Mouse (Mus musculus) forebrain, embryonic 16.5 days (tissue): ENCODE results near the gene Ccser2. TPM values are rescaled to one million over a fixed set of nuclear protein-coding genes. Genes with fewer than 3 reads are reported as not detected.
"Not testable (repeated sequence)": the region's sequence is repeated elsewhere in the genome, so short reads cannot be mapped to it uniquely, and the experiment has no call there.

Experiments used
- ATAC-seq: fragments of 200-750 bp; cut with Nextera tagmentation; 2 replicates; pipeline ENCODE4 v1.8.0; 2017; ENCODE audit warnings: mild to moderate bottlenecking, moderate library complexity
- H3K27ac ChIP-seq: fragments of 300-500 bp; sonication (generic); 2 replicates; pipeline ENCODE4 v1.5.1; 2014; ENCODE audit warnings: low read length, control low read depth
- H3K27me3 ChIP-seq: fragments of 300-500 bp; sonication (generic); replicated peaks from 2 replicates; pipeline ENCODE4 v1.6.1; 2014; ENCODE audit warnings: low read length; ENCODE audit not compliant: control insufficient read depth, insufficient read depth
- H3K36me3 ChIP-seq: fragments of 300-500 bp; sonication (generic); 2 replicates; pipeline ENCODE4 v1.6.1; 2014; ENCODE audit not compliant: control insufficient read depth, insufficient read depth
- H3K4me1 ChIP-seq: fragments of 300-500 bp; sonication (generic); replicated peaks from 2 replicates; pipeline ENCODE4 v1.6.1; 2014; ENCODE audit warnings: low read length; ENCODE audit not compliant: control insufficient read depth, insufficient read depth
- H3K4me2 ChIP-seq: fragments of 300-500 bp; sonication (generic); 2 replicates; pipeline ENCODE4 v1.6.1; 2014; ENCODE audit warnings: mild to moderate bottlenecking, low read length, control low read depth
- H3K4me3 ChIP-seq: fragments of 300-500 bp; sonication (generic); replicated peaks from 2 replicates; pipeline ENCODE4 v1.5.1; 2014; ENCODE audit warnings: mild to moderate bottlenecking, low read length, control low read depth
- H3K9ac ChIP-seq: fragments of 300-500 bp; sonication (generic); replicated peaks from 2 replicates; pipeline ENCODE4 v1.6.1; 2014; ENCODE audit warnings: low read depth, low read length, control low read depth
- H3K9me3 ChIP-seq: fragments of 300-500 bp; sonication (generic); 2 replicates; pipeline ENCODE4 v1.6.1; 2016; ENCODE audit warnings: low read length; ENCODE audit not compliant: control insufficient read depth
- WGBS: fragments of 180-500 bp; shearing (Covaris S2); extraction: QIAGEN DNeasy Blood & Tissue Kit; methylation state at CpG from one replicate; pipeline ENCODE4 v1.1.7; 2014; 5-methylcytosine and 5-hydroxymethylcytosine counted together
- polyA plus RNA-seq: library from polyadenylated mRNA; unstranded; fragments of >200 nt; fragmentation: Nextera tagmentation; extraction: Ambion mirVana; gene quantifications from 2 replicates; pipeline ENCODE4 v1.2.1, GENCODE M21; 2015

Ccser2 gene
- polyA plus RNA-seq, result 94.7 and 97.2 TPM in 2 replicates

DNA sequence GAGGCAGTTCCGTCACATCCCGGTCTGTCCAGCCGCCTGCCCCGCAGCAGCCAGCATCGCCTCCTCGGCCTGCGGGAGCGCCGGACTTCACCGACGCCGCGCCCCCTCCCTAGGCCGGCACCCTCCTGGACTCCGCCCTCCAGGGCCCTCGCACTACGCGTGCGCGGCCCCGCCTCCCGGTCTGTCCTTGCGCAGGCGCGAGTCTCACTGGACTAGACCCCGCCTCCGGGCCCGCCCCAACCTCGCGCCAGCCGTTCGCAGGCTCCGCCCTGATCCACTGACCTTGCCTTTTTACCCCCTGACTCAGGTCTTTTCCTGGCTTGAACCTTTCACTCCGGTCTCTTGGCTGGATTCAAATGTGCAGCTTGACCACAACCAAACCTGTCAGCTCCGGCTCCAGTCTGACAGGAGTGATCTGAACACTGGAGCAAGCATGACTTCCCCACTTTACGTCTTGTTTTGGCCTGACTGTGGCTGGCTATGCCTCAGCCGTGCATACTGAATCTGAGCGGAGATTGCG is at the start of gene Ccser2:
Gene Ccser2, minus strand, starts transcription at position 150 of the 520 bp plus-strand sequence.
- H3K36me3 ChIP-seq, result no peaks in the 10 kb centered on the region
- H3K27ac ChIP-seq, result peak within 1 kb of the TSS; percentile 84
- peak within 1 kb of the TSS; percentile 63 for H3K4me2 ChIP-seq
- peak within 1 kb of the TSS; percentile 96 for H3K9ac ChIP-seq
- H3K4me1 ChIP-seq, result peaks cover 14% of the 10 kb centered on the region
- H3K9me3 ChIP-seq, result no peaks in the 10 kb centered on the region
- H3K4me3 ChIP-seq, result peak within 1 kb of the TSS; percentile 93
- 1% methylated on average over 39 of the region's 39 CpGs for WGBS
- no peaks in the 10 kb centered on the region for H3K27me3 ChIP-seq
- peak; percentile 100 for ATAC-seq

DNA sequence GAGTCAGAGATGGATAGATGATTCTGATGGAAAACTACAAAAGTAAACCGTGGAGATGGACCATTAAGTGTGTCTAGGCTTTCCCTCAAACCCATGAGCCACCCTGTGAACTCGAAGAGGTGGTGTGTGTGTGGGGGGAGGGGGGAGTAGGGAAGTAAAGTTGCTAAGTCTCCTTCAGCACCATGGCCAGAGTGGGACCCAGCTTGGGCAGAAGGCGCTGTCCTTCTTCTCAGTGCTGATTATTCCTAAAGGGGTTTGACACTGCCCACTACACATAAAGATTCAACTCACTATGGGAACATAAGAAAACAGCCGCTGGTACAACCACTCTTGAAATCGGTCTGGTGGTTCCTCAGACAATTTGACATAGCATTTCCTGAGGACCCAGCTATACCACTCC is 47.3 kb upstream of the Ccser2 start:
- no peaks in the 10 kb centered on the region for H3K27me3 ChIP-seq
- peaks cover 3% of the 10 kb centered on the region; the same call in 1 of the 2 replicates for H3K9me3 ChIP-seq
- ATAC-seq, result no peak
- no peaks in the 10 kb centered on the region for H3K36me3 ChIP-seq
- 37% methylated on average over 5 of the region's 5 CpGs for WGBS
- no peak overlapping the region for H3K4me2 ChIP-seq
- H3K27ac ChIP-seq, result no peak overlapping the region
- no peak overlapping the region for H3K4me3 ChIP-seq
- no peaks in the 10 kb centered on the region for H3K4me1 ChIP-seq
- H3K9ac ChIP-seq, result no peak overlapping the region

DNA sequence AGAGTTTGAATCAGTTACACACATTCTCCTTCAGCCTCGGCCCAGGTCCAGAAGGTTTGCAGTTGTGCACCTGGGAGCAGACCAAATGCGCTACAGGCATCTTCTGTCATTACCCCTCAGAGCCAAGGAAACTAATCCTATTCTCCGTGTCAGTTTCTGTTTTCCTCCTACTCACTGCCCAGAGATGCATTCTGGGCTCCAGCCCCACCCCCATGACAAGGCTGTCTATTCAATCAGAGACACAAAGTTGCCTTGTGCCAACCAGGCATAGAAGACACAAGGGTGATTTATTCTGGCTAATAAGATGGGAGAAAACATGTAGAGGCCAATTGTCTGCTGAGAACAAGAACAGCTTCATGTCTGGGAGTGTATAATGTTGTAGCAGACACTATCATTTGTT is 45.1 kb upstream of the Ccser2 start:
- Histone ChIP-seq H3K9me3 (peaks cover 3% of the 10 kb centered on the region; the same call in 1 of the 2 replicates), H3K27ac (no peak overlapping the region), H3K4me3 (no peak overlapping the region), H3K4me2 (no peak overlapping the region), H3K36me3 (no peaks in the 10 kb centered on the region), H3K9ac (no peak overlapping the region), H3K27me3 (no peaks in the 10 kb centered on the region), H3K4me1 (no peaks in the 10 kb centered on the region)
- peak; percentile 31; the same call in 1 of the 2 replicates for ATAC-seq
- 35% methylated on average over 3 of the region's 3 CpGs for WGBS

DNA sequence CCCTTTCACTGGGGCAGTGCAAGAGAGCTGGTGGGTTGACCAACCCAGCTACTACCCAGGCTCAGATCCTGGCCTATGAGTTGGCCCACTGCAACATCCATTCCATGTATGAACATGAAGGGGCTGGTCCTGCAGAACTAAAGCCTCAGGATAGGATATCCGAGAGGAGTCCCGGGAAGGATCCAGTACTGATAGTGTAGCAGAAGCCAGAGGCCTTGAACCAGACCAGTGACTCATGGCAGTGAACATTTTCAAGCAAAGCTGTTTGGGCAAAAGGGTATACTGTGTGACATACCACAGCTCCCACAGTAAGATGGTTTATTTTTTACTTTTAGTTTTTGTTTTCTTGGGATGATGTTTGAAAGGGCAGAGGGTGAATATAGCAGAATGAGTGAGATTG is 41.1 kb upstream of the Ccser2 start:
- Histone ChIP-seq H3K4me3 (no peak overlapping the region), H3K36me3 (no peaks in the 10 kb centered on the region), H3K4me2 (no peak overlapping the region), H3K4me1 (peaks cover 6% of the 10 kb centered on the region; the same call in 1 of the 2 replicates), H3K9ac (no peak overlapping the region), H3K9me3 (no peaks in the 10 kb centered on the region), H3K27ac (no peak overlapping the region), H3K27me3 (no peaks in the 10 kb centered on the region)
- WGBS, result 93% methylated on average over 2 of the region's 2 CpGs
- ATAC-seq, result no peak

DNA sequence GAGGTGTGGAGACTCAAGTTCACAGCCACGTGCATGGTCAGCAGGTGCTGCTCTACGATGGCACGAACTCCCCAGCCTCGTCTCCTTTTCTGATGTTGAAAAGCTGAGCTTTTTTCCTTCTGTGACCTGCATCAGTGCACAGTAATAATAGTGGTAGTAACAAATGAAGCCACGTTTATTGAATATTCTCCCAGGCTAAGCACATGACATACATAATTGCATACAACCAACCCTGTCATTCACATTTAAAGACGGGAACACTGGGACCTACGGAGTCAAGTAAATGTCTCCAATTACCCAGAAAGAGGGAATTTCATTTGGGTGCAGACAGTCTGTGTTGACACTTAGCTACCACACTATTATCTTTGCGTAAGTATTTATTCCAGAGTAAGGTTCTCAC is 37.9 kb upstream of the Ccser2 start:
- Histone ChIP-seq H3K9me3 (no peaks in the 10 kb centered on the region), H3K4me2 (no peak overlapping the region), H3K9ac (no peak overlapping the region), H3K4me1 (peaks cover 6% of the 10 kb centered on the region; the same call in 1 of the 2 replicates), H3K36me3 (no peaks in the 10 kb centered on the region), H3K27ac (no peak overlapping the region), H3K4me3 (no peak overlapping the region), H3K27me3 (no peaks in the 10 kb centered on the region)
- 55% methylated on average over 8 of the region's 8 CpGs for WGBS
- ATAC-seq, result peak; percentile 56

DNA sequence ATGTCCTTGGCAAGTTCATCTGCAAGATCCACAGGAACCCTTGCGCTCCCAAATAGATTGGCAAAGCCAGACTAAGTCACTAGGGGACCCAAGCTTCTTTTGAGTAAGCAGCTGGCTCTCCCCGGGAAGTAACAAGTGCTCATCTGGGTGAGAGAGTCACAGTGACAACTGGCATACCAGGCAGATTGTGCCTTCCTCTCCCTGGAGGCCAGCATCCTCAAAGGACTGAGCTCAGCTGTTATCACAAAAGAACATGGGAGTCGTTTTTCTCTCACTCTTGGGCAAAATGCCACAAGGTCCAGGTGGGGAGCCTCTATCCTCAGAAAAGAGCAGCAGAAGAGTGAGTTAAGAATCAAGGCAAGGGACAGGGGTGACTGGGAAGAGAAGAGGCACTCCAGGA is 37.3 kb upstream of the Ccser2 start:
- H3K36me3 ChIP-seq, result no peaks in the 10 kb centered on the region
- H3K27ac ChIP-seq, result no peak overlapping the region
- 17% methylated on average over 3 of the region's 3 CpGs for WGBS
- no peak overlapping the region for H3K4me3 ChIP-seq
- no peak overlapping the region for H3K9ac ChIP-seq
- no peaks in the 10 kb centered on the region for H3K9me3 ChIP-seq
- no peak overlapping the region for H3K4me2 ChIP-seq
- H3K4me1 ChIP-seq, result peaks cover 6% of the 10 kb centered on the region; the same call in 1 of the 2 replicates
- no peaks in the 10 kb centered on the region for H3K27me3 ChIP-seq
- peak; percentile 65 for ATAC-seq

DNA sequence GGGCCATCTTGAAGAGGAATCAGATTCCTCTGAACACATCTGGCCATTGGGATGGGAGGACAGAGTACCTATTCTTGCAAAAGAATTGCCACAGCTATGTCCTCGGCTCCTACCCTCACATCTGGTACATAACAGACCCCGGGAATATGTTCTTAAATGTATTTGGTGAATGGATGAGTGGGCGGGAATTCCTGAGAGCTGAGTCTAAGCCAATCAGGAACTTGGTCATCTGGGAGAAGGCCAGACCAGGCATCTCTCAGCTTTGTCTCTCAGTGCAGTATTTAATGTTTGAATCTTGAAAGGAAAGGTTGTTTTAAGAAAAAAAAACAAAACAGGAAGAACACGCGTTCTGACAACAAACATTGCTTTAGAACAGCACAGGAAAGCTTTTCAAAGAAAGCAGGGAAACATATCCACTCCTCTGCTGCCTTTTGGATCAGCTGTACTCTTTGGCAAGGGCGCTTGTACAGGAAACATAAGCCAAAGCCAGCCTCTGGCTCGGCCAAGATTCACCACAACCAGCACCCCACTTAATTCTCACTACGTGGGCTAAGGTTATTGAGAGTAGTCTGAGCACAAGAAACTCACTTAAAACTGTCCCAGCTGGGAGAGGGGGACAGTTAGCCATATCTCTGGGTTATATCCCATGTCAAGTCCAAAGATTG is 35.0 kb upstream of the Ccser2 start:
- Histone ChIP-seq H3K4me3 (no peak overlapping the region), H3K27ac (no peak overlapping the region), H3K27me3 (no peaks in the 10 kb centered on the region), H3K4me1 (peaks cover 6% of the 10 kb centered on the region; the same call in 1 of the 2 replicates), H3K36me3 (no peaks in the 10 kb centered on the region), H3K4me2 (no peak overlapping the region), H3K9me3 (no peaks in the 10 kb centered on the region), H3K9ac (no peak overlapping the region)
- no peak for ATAC-seq
- WGBS, result 78% methylated on average over 8 of the region's 8 CpGs

DNA sequence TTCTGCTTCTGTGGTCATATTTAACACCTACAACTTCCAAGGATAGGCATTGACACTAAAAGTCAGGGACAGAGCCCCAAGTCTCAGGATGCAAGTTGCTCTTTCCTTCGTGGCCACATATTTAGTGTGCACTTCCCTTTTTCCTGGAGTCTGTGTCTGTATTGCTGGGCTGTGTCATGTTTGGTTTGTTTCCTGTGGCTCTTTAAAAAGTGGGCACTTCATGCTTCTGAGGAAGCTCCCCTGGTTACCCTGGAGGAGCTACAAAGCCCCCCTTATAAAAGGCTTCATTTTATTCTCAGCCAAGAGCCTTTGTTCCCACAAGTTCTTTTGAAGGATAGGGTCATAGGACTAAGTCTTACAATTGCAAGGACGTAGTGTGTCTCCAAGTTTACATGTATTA is 34.3 kb upstream of the Ccser2 start:
- Histone ChIP-seq H3K4me3 (no peak overlapping the region), H3K27ac (no peak overlapping the region), H3K4me2 (no peak overlapping the region), H3K9me3 (no peaks in the 10 kb centered on the region), H3K36me3 (no peaks in the 10 kb centered on the region), H3K27me3 (no peaks in the 10 kb centered on the region), H3K9ac (no peak overlapping the region), H3K4me1 (peaks cover 6% of the 10 kb centered on the region; the same call in 1 of the 2 replicates)
- ATAC-seq, result no peak
- 53% methylated on average over 2 of the region's 2 CpGs for WGBS

DNA sequence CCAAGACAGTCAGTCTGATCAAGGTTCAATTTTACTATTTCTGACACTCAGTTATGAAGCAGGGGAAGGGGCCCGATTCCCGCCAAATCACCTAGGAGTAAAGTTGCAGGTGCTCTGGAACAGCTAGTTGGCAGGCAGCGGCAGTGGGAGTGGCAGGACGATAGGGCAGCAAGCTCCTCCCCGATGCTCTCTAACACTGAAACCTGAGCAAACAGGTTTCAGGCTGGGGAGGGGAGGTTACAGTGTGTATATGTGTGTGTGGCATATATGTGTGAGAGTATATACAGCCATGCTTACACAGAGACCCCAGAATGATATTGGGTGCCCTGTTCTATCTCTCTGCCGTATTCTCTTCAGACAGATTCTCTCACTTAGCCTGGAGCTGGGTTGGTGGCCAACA is 32.2 kb upstream of the Ccser2 start:
- not testable (repeated sequence) for H3K27me3 ChIP-seq

More for the DNA sequence above, 32.2 kb upstream of the Ccser2 start:
- 90% methylated on average over 6 of the region's 6 CpGs for WGBS
- H3K27ac ChIP-seq, H3K4me2 ChIP-seq, H3K36me3 ChIP-seq, H3K9ac ChIP-seq, H3K4me3 ChIP-seq, H3K9me3 ChIP-seq, ATAC-seq, H3K4me1 ChIP-seq: not testable (repeated sequence)
